Mouse (Mus musculus): Measurements from ENCODE around the gene Lefty1. TPM values are rescaled to one million over a fixed set of nuclear protein-coding genes. Genes with fewer than 3 reads are reported as not detected.
"Not testable (repeated sequence)": the region's sequence is repeated elsewhere in the genome, so short reads cannot be mapped to it uniquely, and the experiment has no call there.

The Lefty1 gene
- total RNA-seq, 1 experiment from 2014 or later: 9.5 TPM

GRCm38 (mm10) chr1:180922273-180923048 lies 12.4 kb upstream of the Lefty1 start:
- no peak for DNase-seq

GRCm38 (mm10) chr1:180924737-180925136 lies 10.1 kb upstream of the Lefty1 start:
- no peak for DNase-seq

GRCm38 (mm10) chr1:180926286-180926685 lies 8.5 kb upstream of the Lefty1 start:
- no peak for DNase-seq

- DNase-seq: no peak
Measured at GRCm38 (mm10) chr1:180929599-180929998, 5.2 kb upstream of the Lefty1 start.

GRCm38 (mm10) chr1:180931106-180931505 lies 3.7 kb upstream of the Lefty1 start:
- DNase-seq: no peak

DNA sequence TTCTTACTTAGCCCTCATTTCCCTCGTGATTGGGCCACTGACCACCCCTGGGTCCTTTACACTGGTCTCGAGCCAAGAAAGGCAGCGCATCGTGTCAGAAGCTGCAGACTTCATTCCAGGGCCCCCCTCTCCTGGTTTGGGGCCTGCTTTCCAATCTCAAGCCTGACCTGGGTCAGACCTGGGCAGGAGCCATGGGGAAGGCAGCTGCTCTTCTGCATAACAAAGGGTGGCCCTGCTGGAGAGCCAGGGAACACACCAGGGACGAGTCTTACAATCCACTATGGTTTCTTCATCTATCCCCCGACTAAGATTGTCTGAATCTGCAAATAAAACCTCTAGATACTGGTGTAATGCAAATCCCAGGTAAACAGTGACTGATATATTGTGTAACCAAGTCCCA lies 1.2 kb upstream of the Lefty1 start:
- no peak for DNase-seq

DNA sequence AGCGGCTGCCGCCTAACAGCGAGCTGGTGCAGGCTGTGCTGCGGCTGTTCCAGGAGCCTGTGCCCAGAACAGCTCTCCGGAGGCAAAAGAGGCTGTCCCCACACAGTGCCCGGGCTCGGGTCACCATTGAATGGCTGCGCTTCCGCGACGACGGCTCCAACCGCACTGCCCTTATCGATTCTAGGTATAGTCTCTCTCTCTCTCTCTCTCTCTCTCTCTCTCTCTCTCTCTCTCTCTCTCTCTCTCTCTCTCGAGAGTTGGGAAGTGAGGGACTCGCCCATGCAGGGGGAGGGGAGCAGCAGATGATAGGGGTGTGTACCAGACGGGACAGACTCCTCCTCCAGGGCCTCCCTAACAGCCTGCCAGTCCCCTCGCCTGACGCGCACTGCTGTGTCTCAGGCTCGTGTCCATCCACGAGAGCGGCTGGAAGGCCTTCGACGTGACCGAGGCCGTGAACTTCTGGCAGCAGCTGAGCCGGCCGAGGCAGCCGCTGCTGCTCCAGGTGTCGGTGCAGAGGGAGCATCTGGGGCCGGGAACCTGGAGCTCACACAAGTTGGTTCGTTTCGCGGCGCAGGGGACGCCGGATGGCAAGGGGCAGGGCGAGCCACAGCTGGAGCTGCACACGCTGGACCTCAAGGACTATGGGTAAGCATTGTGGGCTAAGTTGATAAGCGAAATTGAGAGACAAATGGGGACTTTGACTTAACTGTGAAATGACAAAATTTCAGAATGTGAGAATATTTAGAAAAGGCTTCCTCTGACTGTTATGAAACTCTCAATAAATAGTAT lies 2.0 kb downstream of the Lefty1 start:
- peak; percentile 64 for DNase-seq

DNA sequence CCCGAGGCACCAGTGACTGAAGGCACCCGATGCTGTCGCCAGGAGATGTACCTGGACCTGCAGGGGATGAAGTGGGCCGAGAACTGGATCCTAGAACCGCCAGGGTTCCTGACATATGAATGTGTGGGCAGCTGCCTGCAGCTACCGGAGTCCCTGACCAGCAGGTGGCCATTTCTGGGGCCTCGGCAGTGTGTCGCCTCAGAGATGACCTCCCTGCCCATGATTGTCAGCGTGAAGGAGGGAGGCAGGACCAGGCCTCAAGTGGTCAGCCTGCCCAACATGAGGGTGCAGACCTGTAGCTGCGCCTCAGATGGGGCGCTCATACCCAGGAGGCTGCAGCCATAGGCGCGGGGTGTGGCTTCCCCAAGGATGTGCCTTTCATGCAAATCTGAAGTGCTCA lies 2.8 kb downstream of the Lefty1 start:
- DNase-seq: not testable (repeated sequence)

DNA sequence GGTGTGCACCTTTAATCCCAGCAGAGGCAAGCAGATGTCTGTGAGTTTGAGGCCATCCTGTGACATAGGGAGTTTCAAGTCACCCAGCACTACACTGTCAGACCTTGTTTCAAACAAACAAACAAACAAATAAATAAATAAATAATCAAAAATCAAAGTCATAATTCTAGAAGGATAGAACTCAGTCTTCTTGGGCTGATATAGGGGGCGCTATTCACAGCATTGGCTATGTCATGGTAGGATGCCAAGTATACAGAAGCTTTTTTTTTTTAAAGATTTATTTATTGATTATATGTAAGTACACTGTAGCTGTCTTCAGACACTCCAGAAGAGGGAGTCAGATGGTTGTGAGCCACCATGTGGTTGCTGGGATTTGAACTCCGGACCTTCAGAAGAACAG lies 4.0 kb downstream of the Lefty1 start:
- not testable (repeated sequence) for DNase-seq

GRCm38 (mm10) chr1:180940776-180941460 lies 6.1 kb downstream of the Lefty1 start:
- DNase-seq: no peak

GRCm38 (mm10) chr1:180941726-180942125 lies 6.9 kb downstream of the Lefty1 start:
- peak; percentile 41 for DNase-seq

GRCm38 (mm10) chr1:180942166-180943031 lies 7.6 kb downstream of the Lefty1 start, which contains the start of gene Tmem63a:
Gene Tmem63a, plus strand, starts transcription at chr1:180942344.
- peak; percentile 78 for DNase-seq

- no peak for DNase-seq
Measured at GRCm38 (mm10) chr1:180943032-180943644, 8.3 kb downstream of the Lefty1 start.

- peak; percentile 27 for DNase-seq
Measured at GRCm38 (mm10) chr1:180943896-180944295, 9.1 kb downstream of the Lefty1 start.

- peak; percentile 26 for DNase-seq
Measured at GRCm38 (mm10) chr1:180944553-180944952, 9.7 kb downstream of the Lefty1 start.

GRCm38 (mm10) chr1:180945001-180945980 lies 10.5 kb downstream of the Lefty1 start:
- peak; percentile 38 for DNase-seq

DNA sequence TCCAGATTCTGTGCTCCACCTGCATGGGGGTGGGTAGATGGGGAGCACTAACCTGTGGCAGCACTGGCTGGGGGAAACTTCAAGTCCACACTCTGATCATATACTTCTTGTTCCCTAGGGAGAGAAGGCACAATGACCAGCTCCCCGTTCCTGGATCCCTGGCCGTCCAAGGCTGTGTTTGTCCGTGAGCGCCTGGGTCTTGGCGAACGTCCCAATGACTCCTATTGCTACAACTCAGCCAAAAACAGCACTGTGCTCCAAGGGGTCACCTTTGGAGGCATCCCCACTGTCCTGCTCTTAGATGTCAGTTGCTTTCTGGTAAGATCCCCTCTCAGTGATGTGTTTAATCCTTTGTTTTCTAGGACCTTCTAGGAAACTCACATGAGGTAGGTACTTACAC lies 11.6 kb downstream of the Lefty1 start:
- DNase-seq: peak; percentile 79

DNA sequence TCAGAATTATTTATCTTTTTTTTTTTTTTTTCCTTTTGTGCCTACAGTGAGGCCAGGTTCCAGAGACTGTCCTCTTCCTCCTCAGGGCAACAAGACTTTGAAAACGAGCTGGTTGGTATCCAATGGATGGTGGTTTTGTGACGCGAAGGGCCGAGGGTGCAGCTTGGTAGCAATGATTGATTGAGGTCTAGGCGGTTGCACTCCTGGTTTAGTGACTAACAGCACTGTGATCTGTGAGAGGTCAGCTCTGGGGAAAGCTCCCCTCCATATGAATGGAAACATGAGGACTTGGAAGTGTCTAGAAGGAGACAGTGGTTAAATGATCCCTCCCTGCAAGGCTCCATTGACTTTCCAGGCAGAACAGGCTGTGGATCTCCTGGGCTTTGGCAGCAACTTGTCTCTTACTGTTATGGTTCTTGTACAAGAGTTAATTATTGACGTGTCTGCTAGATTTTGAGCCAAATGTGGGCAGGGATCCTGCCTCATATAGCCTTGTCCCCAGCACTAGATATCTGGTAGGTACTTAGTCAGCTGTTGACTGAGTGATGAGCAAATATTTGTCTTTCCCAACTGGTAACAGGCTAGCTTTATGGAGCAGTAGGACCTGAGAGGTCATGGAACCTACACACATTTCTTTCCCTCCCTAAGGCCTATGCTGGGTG lies 17.4 kb downstream of the Lefty1 start:
- DNase-seq: no peak

- no peak for DNase-seq
Measured at GRCm38 (mm10) chr1:180952808-180953207, 18.0 kb downstream of the Lefty1 start.

All from adrenal gland, postnatal 25 days (tissue).